Mouse (Mus musculus) heart, embryonic 10.5 days (tissue): Measurements from ENCODE around the gene Gpr35. TPM values are rescaled to one million over a fixed set of nuclear protein-coding genes. Genes with fewer than 3 reads are reported as not detected.

Source experiments
- polyA plus RNA-seq: library from polyadenylated mRNA; unstranded; fragments of >200 nt; fragmentation: Nextera tagmentation; extraction: Ambion mirVana; gene quantifications from 2 replicates; pipeline ENCODE4 v1.2.1, GENCODE M21; 2016

Gpr35 gene
- polyA plus RNA-seq, 1 experiment from 2014 or later: 0.20 TPM

Other genes with a start within 250 kb of the Gpr35 start
- 36.4 and 38.7 TPM in 2 replicates for gene Gpc1, start 119.2 kb upstream of the Gpr35 start, polyA plus RNA-seq
- gene Ankmy1, start 48.0 kb upstream of the Gpr35 start, polyA plus RNA-seq: 0.06 and 0.18 TPM in 2 replicates
- 7.6 and 8.6 TPM in 2 replicates for gene Dusp28, start 43.9 kb upstream of the Gpr35 start, polyA plus RNA-seq
- 25.9 and 30.4 TPM in 2 replicates for gene Rnpepl1, start 40.1 kb upstream of the Gpr35 start, polyA plus RNA-seq
- gene Capn10, start 16.5 kb upstream of the Gpr35 start, polyA plus RNA-seq: 19.4 and 25.4 TPM in 2 replicates
- not detected in 2 replicates for gene Aqp12, start 55.5 kb downstream of the Gpr35 start, polyA plus RNA-seq
- 5.1 and 5.4 TPM in 2 replicates for gene Kif1a, start 151.1 kb downstream of the Gpr35 start, polyA plus RNA-seq
- gene Agxt, start 184.4 kb downstream of the Gpr35 start, polyA plus RNA-seq: 0.50 TPM in 1 of 2 replicates, not detected in the other
- 0.06 and 0.30 TPM in 2 replicates for gene 2310007B03Rik, start 210.1 kb downstream of the Gpr35 start, polyA plus RNA-seq
- gene Crocc2, start 217.9 kb downstream of the Gpr35 start, polyA plus RNA-seq: 0.14 and 0.30 TPM in 2 replicates